Mouse (Mus musculus): Measurements from ENCODE around the gene Lclat1.

GRCm38 (mm10) chr17:73220746-73221145, 113.0 kb downstream of the Lclat1 start:
- no peak for TF ChIP-seq CTCF (conservative IDR thresholded peaks at IDR 0.05; ENCODE audit: low read length)
- no peak for TF ChIP-seq NANOG (IDR thresholded peaks at IDR 0.05; ENCODE audit: borderline replicate concordance, low read length)
- TF ChIP-seq POU5F1 (IDR thresholded peaks at IDR 0.05; ENCODE audit: borderline replicate concordance, low read length), result no peak

Measured in E14TG2a.4 (cell line).